Mouse (Mus musculus) gastrocnemius, adult 2 months (tissue): ENCODE results near the gene Ahsa2. TPM values are rescaled to one million over a fixed set of nuclear protein-coding genes. Genes with fewer than 3 reads are reported as not detected.
A peak's percentile ranks its signal among the peaks of the same experiment; 100 is the strongest.
"Not testable (repeated sequence)": the region's sequence is repeated elsewhere in the genome, so short reads cannot be mapped to it uniquely, and the experiment has no call there.

Experiments
- DNase-seq: peaks from one replicate; pipeline ENCODE4 v3.0.0; 2022
- H3K27ac ChIP-seq: fragments of 200-600 bp; 2 replicates; pipeline ENCODE4 v1.8.1; 2022; ENCODE audit warnings: mild to moderate bottlenecking
- H3K4me3 ChIP-seq: fragments of 200-600 bp; 2 replicates; pipeline ENCODE4 v1.8.1; 2022; ENCODE audit warnings: mild to moderate bottlenecking, moderate library complexity
- CTCF ChIP-seq: fragments of 200-600 bp; IDR thresholded peaks from 2 replicates; pipeline ENCODE4 v1.8.1; 2022; ENCODE audit warnings: antibody characterized with exemption, mild to moderate bottlenecking, moderate library complexity
- intact Hi-C: fragments of 180-260 bp; cut with DNase I; formaldehyde crosslinking; loops from one replicate; pipeline ENCODE4 v1.15.1; 2025
- long read RNA-seq, 2 experiments: library from polyadenylated mRNA; stranded (forward); transcript quantifications; one replicate each; pipeline ENCODE4 v2.0.0; 2021
- total RNA-seq, 2 experiments: library from RNA; stranded (reverse); gene quantifications; 2 replicates each; pipeline ENCODE4 v1.2.3; 2021

Ahsa2 gene
- 10 to 100 TPM; 37.7 to 44.7 TPM for total RNA-seq
- long read RNA-seq, experiment 1, transcript Ahsa2-201 (9 exons, 3,023 nt) = major isoform, 24 of 36 reads
- long read RNA-seq, experiment 1, partial matches to known transcripts = 1 of 36 reads
- long read RNA-seq, experiment 1, other reads (novel, unspliced or antisense) = 9 of 36 reads
- long read RNA-seq, experiment 2, transcript Ahsa2-201 (9 exons, 3,023 nt) = major isoform, 30 of 34 reads
- long read RNA-seq, experiment 2, partial matches to known transcripts = 0 of 34 reads
- long read RNA-seq, experiment 2, other reads (novel, unspliced or antisense) = 4 of 34 reads

- intact Hi-C loops = loop anchor here (2.0 to 10.0 kb wide), 5 partner anchors 67 to 1931 kb away; partner anchors contain the start of genes 0610010F05Rik, Commd1, Gm28048 and Pex13
- no peak for TF ChIP-seq CTCF
- Histone ChIP-seq H3K27ac (peak within 1 kb of the TSS; percentile 96), H3K4me3 (peak within 1 kb of the TSS; percentile 100)
- DNase-seq = peak; percentile 99
These were observed at the start of gene Ahsa2 for GRCm38 (mm10) chr11:23497718-23498509. TSS of gene Ahsa2 (minus strand) at chr11:23498030.

- Histone ChIP-seq H3K4me3 (no peak overlapping the region), H3K27ac (no peak overlapping the region)
- no peak for TF ChIP-seq CTCF
- intact Hi-C loops = no loop called here
- DNase-seq = no peak
These were observed 39.6 kb upstream of the Ahsa2 start for GRCm38 (mm10) chr11:23537446-23537845.

- no peak for TF ChIP-seq CTCF
- intact Hi-C loops = no loop called here
- no peak within 1 kb of the TSS for H3K4me3 ChIP-seq
- no peak for DNase-seq
- no peak within 1 kb of the TSS for H3K27ac ChIP-seq
These were observed 22.8 kb upstream of the Ahsa2 start, which contains the start of gene 1700093K21Rik for GRCm38 (mm10) chr11:23520473-23521205. TSS of gene 1700093K21Rik (minus strand) at chr11:23521155.

GRCm38 (mm10) chr11:23518981-23519380 lies 21.2 kb upstream of the Ahsa2 start:
- Histone ChIP-seq H3K27ac (no peak overlapping the region), H3K4me3 (no peak overlapping the region)
- TF ChIP-seq CTCF = no peak
- no peak for DNase-seq
- intact Hi-C loops = no loop called here

DNA sequence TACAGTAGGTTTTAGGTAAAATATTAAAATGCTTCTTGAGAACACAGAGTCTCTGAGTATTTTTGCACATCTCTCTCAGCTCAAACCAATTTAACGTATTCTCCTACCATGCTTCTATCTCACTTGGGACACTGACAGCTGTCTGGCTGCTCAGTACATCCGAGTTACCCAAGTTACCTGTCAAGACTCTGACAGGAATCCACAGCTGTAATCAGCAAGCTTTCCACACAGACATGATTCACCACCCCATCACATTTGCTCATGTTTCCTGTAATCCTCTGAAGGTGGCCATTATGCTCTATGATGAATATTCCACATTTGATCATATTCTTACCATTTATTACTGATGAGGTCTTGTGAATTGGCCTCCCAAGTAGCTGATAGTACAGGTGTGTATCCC lies 17.5 kb upstream of the Ahsa2 start:
- DNase-seq = no peak
- Histone ChIP-seq H3K27ac (no peak overlapping the region), H3K4me3 (no peak overlapping the region)
- TF ChIP-seq CTCF = no peak
- intact Hi-C loops = no loop called here

DNA sequence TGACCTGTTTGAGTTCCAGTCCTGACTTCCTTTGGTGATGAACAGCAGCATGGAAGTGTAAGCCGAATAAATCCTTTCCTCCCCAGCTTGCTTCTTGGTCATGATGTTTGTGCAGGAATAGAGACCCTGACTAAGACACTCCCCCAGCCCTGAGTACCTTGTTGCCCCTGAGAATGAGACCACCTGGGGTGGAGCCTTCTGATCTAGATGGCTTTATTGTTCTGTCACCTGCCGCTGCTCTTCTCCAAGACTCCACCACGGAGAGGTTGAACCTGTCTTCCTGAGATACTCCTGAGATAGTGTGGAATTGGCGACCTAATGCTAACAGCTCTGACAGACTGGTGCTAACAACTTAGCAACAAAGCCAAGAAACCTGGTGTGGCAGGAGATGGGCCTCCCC lies 17.0 kb upstream of the Ahsa2 start:
- H3K27ac ChIP-seq, DNase-seq, intact Hi-C loops, H3K4me3 ChIP-seq: not testable (repeated sequence)

- intact Hi-C loops, H3K27ac ChIP-seq, H3K4me3 ChIP-seq, DNase-seq: not testable (repeated sequence)
These were observed 7.0 kb upstream of the Ahsa2 start for GRCm38 (mm10) chr11:23504801-23505200.

- no peak for DNase-seq
- intact Hi-C loops = loop anchor here (2.0 to 10.0 kb wide), 5 partner anchors 66 to 1931 kb away; partner anchors contain the start of genes 0610010F05Rik, Commd1, Gm28048 and Pex13
- Histone ChIP-seq H3K4me3 (peak overlapping the region; percentile 100), H3K27ac (peak overlapping the region; percentile 81; the same call in 1 of the 2 replicates)
- TF ChIP-seq CTCF = no peak
These were observed 779 bp upstream of the Ahsa2 start for GRCm38 (mm10) chr11:23498609-23499008.

- no peak for TF ChIP-seq CTCF
- peak overlapping the region; percentile 96 for H3K27ac ChIP-seq
- peak overlapping the region; percentile 100 for H3K4me3 ChIP-seq
- DNase-seq = peak; percentile 84
- intact Hi-C loops = loop anchor here (5.0 to 10.0 kb wide), 4 partner anchors 135 to 1930 kb away; partner anchors contain the start of genes 0610010F05Rik, Commd1, Gm28048 and Pex13
These were observed 504 bp downstream of the Ahsa2 start for GRCm38 (mm10) chr11:23497335-23497717.

- intact Hi-C loops = loop anchor here (5.0 to 10.0 kb wide), 4 partner anchors 136 to 1929 kb away; partner anchors contain the start of genes 0610010F05Rik, Commd1, Gm28048 and Pex13
- Histone ChIP-seq H3K4me3 (peak overlapping the region; percentile 100), H3K27ac (peak overlapping the region; percentile 96)
- TF ChIP-seq CTCF = no peak
- DNase-seq = no peak
These were observed 1.2 kb downstream of the Ahsa2 start for GRCm38 (mm10) chr11:23496661-23497060.

DNA sequence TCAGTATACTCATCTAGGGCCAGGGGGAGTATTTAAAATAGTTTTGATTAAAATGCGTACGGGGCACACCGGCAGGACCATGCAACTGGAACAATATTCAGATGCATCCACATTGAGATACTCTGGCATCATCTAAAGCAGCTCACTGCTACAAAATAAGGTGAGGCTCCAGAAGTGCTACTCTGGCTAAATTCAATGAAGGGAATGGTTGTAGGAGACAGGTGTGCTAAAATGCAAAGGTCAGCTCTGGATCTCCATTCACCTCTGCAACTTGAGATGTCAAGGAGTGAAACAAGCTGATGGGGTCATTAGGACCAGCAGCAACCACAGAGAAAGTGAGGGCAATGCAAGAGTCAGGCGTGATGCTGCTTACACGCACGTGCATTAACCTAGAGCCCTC lies 2.6 kb downstream of the Ahsa2 start:
- no peak for TF ChIP-seq CTCF
- intact Hi-C loops = loop anchor here (5.0 to 10.0 kb wide), 4 partner anchors 137 to 1928 kb away; partner anchors contain the start of genes 0610010F05Rik, Commd1, Gm28048 and Pex13
- no peak for DNase-seq
- Histone ChIP-seq H3K4me3 (no peak overlapping the region), H3K27ac (no peak overlapping the region)
